Mouse (Mus musculus) G1E (cell line): ENCODE measurements around the gene Trim28.

Source experiments
- CTCF ChIP-seq: IDR thresholded peaks from 2 replicates; pipeline ENCODE4 v1.5.1; 2012; ENCODE audit warnings: low read depth, low read length, inconsistent platforms, mixed read lengths
- GATA2 ChIP-seq: IDR thresholded peaks from 2 replicates; pipeline ENCODE4 v1.6.1; 2012; ENCODE audit warnings: low read depth, low read length, inconsistent platforms, borderline replicate concordance
- POLR2AphosphoS5 ChIP-seq: IDR thresholded peaks from 2 replicates; pipeline ENCODE4 v1.6.1; 2012; ENCODE audit warnings: low read depth, low read length, inconsistent platforms; ENCODE audit not compliant: insufficient replicate concordance

GRCm38 (mm10) chr7:13035211-13035855, 36.4 kb downstream of the Trim28 start:
- TF ChIP-seq POLR2AphosphoS5 (no peak), CTCF (no peak), GATA2 (no peak)
